In the genomic region with DNA sequence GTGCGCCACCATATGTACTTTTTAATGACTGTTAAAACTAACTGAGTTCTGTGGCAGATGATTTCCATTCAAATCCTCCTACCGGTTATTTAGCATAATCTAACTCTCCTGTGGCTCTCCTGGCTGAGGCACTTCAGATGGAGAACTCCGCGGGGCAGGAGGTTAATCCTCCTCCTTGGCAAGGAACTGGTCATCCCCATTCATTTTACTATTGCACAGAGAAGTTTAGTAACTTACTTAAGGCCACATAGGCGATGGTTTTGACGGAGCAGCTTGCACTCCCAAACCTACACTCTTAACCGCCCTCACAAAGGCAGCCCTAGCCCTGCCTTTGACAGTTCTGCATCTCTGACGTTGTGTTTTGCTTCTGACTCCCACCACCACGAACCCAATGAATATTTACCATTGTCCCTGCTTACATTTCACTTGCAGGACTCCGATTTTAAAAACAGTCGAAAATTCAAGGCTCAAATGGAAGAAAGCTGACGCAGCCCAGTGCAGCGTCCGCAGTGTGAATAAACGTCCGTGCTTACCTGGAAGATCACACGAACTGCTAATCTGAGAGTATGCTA, we compare ENCODE assay signal across 8 mouse cellular contexts. TPM values are rescaled to one million over a fixed set of nuclear protein-coding genes. Genes with fewer than 3 reads are reported as not detected.
DNase-seq lines count a peak whose midpoint lies in the region; ATAC-seq lines count a peak whose summit lies in the region.

No protein-coding gene starts in this region.

- no peak overlapping the region for H3K27ac ChIP-seq in kidney, embryonic 14.5 days (ENCODE audit: low read depth, low read length)
- H3K27ac ChIP-seq in hindbrain, embryonic 10.5 days, result peak overlapping the region; percentile 71
- H3K27ac ChIP-seq in midbrain, embryonic 11.5 days (ENCODE audit: low read depth, low read length), result peak overlapping the region; percentile 7

- peak overlapping the region; percentile 56 for H3K4me2 ChIP-seq in kidney, embryonic 14.5 days (replicated peaks; ENCODE audit: low read depth, low read length)
- H3K4me2 ChIP-seq in midbrain, embryonic 11.5 days, result peak overlapping the region; percentile 53

- H3K4me3 ChIP-seq in kidney, embryonic 14.5 days (ENCODE audit: low read length), result peak overlapping the region; percentile 28
- H3K4me3 ChIP-seq in hindbrain, embryonic 10.5 days, result peak overlapping the region; percentile 55
- peak overlapping the region; percentile 31 for H3K4me3 ChIP-seq in midbrain, embryonic 11.5 days (ENCODE audit: low read depth, low read length)

- H3K36me3 ChIP-seq in kidney, embryonic 14.5 days (ENCODE audit: control insufficient read depth, insufficient read depth, low read length), result no peaks in the 10 kb centered on the region
- no peaks in the 10 kb centered on the region for H3K36me3 ChIP-seq in hindbrain, embryonic 10.5 days
- H3K36me3 ChIP-seq in midbrain, embryonic 11.5 days (ENCODE audit: control insufficient read depth, insufficient read depth, low read length), result no peaks in the 10 kb centered on the region

- no peak for ATAC-seq in kidney, embryonic 14.5 days (ENCODE audit: low FRiP score, low TSS enrichment)
- ATAC-seq in midbrain, embryonic 11.5 days (ENCODE audit: low FRiP score), result no peak

- DNase-seq in kidney, adult 8-10 months, result no peak
- DNase-seq in embryo, embryonic 10.5 days (ENCODE audit: low spot score), result peak; percentile 23
- no peak for DNase-seq in hindbrain, embryonic 10.5 days (ENCODE audit: low spot score)
- peak; percentile 96 for DNase-seq in midbrain, embryonic 11.5 days (ENCODE audit: low spot score, missing footprints)
- no peak for DNase-seq in spleen, postnatal 36 days (ENCODE audit: low spot score in 2 of 2)
- DNase-seq in c-Kit-positive CD71-positive TER-119-positive erythroid progenitor cells, embryonic 14.5 days (ENCODE audit: low spot score), result no peak
- DNase-seq in cerebellum, adult 11 months, result no peak

- 13% methylated on average over 17 of the region's 17 CpGs for WGBS in kidney, embryonic 14.5 days
- 7% methylated on average over 17 of the region's 17 CpGs for WGBS in hindbrain, embryonic 10.5 days
- WGBS in midbrain, embryonic 11.5 days, result 6% methylated on average over 17 of the region's 17 CpGs

- H3K27me3 ChIP-seq in kidney, embryonic 14.5 days (ENCODE audit: control insufficient read depth, insufficient read depth, low read length), result no peaks in the 10 kb centered on the region
- peaks cover 13% of the 10 kb centered on the region for H3K27me3 ChIP-seq in hindbrain, embryonic 10.5 days (ENCODE audit: insufficient read depth, poor library complexity, severe bottlenecking)
- no peaks in the 10 kb centered on the region for H3K27me3 ChIP-seq in midbrain, embryonic 11.5 days (ENCODE audit: control insufficient read depth, insufficient read depth, low read length)

- H3K9me3 ChIP-seq in kidney, embryonic 14.5 days (ENCODE audit: control insufficient read depth, low read length), result no peaks in the 10 kb centered on the region
- H3K9me3 ChIP-seq in hindbrain, embryonic 10.5 days, result no peaks in the 10 kb centered on the region
- H3K9me3 ChIP-seq in midbrain, embryonic 11.5 days (ENCODE audit: control insufficient read depth, low read length), result no peaks in the 10 kb centered on the region

- H3K4me1 ChIP-seq in kidney, embryonic 14.5 days (ENCODE audit: control insufficient read depth, insufficient read depth, low read length), result peaks cover 14% of the 10 kb centered on the region
- peaks cover 38% of the 10 kb centered on the region for H3K4me1 ChIP-seq in hindbrain, embryonic 10.5 days (replicated peaks)
- H3K4me1 ChIP-seq in midbrain, embryonic 11.5 days (ENCODE audit: control insufficient read depth, insufficient read depth, low read length), result peaks cover 14% of the 10 kb centered on the region

- peak overlapping the region; percentile 19; the same call in 1 of the 2 replicates for H3K9ac ChIP-seq in kidney, embryonic 14.5 days (ENCODE audit: low read depth, low read length)
- H3K9ac ChIP-seq in midbrain, embryonic 11.5 days (ENCODE audit: low read length), result peak overlapping the region; percentile 36

RNA-seq across cellular contexts. Expression of gene Sdhb, which starts 3.8 kb away (rescaled TPM):
- polyA plus RNA-seq in kidney, embryonic 14.5 days (2014; fragmentation: Nextera tagmentation; extraction: Ambion mirVana), result 442 and 499 TPM in 2 replicates
- 412 and 491 TPM in 2 replicates for polyA plus RNA-seq in hindbrain, embryonic 10.5 days (2016; fragmentation: Nextera tagmentation; extraction: Ambion mirVana)
- polyA plus RNA-seq in midbrain, embryonic 11.5 days (2014; fragmentation: Nextera tagmentation; extraction: Ambion mirVana), result 411 and 422 TPM in 2 replicates

RNA-seq across cellular contexts. Expression of gene Atp13a2, which starts 29.5 kb away (rescaled TPM):
- 26.5 and 39.5 TPM in 2 replicates for polyA plus RNA-seq in kidney, embryonic 14.5 days (2014; fragmentation: Nextera tagmentation; extraction: Ambion mirVana)
- polyA plus RNA-seq in hindbrain, embryonic 10.5 days (2016; fragmentation: Nextera tagmentation; extraction: Ambion mirVana), result 54.8 and 82.1 TPM in 2 replicates
- polyA plus RNA-seq in midbrain, embryonic 11.5 days (2014; fragmentation: Nextera tagmentation; extraction: Ambion mirVana), result 28.5 and 33.4 TPM in 2 replicates

RNA-seq across cellular contexts. Expression of gene Padi2, which starts 51.1 kb away (rescaled TPM):
- polyA plus RNA-seq in kidney, embryonic 14.5 days (2014; fragmentation: Nextera tagmentation; extraction: Ambion mirVana), result 13.9 and 22.6 TPM in 2 replicates
- polyA plus RNA-seq in hindbrain, embryonic 10.5 days (2016; fragmentation: Nextera tagmentation; extraction: Ambion mirVana), result 1.4 and 3.8 TPM in 2 replicates
- 0.47 and 0.49 TPM in 2 replicates for polyA plus RNA-seq in midbrain, embryonic 11.5 days (2014; fragmentation: Nextera tagmentation; extraction: Ambion mirVana)

RNA-seq across cellular contexts. Expression of gene Mfap2, which starts 53.0 kb away (rescaled TPM):
- polyA plus RNA-seq in kidney, embryonic 14.5 days (2014; fragmentation: Nextera tagmentation; extraction: Ambion mirVana), result 412 and 476 TPM in 2 replicates
- 307 and 334 TPM in 2 replicates for polyA plus RNA-seq in hindbrain, embryonic 10.5 days (2016; fragmentation: Nextera tagmentation; extraction: Ambion mirVana)
- 250 and 254 TPM in 2 replicates for polyA plus RNA-seq in midbrain, embryonic 11.5 days (2014; fragmentation: Nextera tagmentation; extraction: Ambion mirVana)

Comparison
In these comparisons a context has a peak if more than half of its experiments do, and no peak if none do; other contexts are left out.
1. DNase-seq: peak in embryo, embryonic 10.5 days (single experiment) and midbrain, embryonic 11.5 days (single experiment); none in kidney, adult 8-10 months (0 of 2), hindbrain, embryonic 10.5 days (single experiment), spleen, postnatal 36 days (0 of 2), c-Kit-positive CD71-positive TER-119-positive erythroid progenitor cells, embryonic 14.5 days (single experiment) and cerebellum, adult 11 months (single experiment).
2. Peak in every context shown above with its lines, with median percentiles within 50 percentile points of each other: H3K4me3 ChIP-seq.